ENCODE assay signal across 9 mouse cellular contexts in the genomic region with DNA sequence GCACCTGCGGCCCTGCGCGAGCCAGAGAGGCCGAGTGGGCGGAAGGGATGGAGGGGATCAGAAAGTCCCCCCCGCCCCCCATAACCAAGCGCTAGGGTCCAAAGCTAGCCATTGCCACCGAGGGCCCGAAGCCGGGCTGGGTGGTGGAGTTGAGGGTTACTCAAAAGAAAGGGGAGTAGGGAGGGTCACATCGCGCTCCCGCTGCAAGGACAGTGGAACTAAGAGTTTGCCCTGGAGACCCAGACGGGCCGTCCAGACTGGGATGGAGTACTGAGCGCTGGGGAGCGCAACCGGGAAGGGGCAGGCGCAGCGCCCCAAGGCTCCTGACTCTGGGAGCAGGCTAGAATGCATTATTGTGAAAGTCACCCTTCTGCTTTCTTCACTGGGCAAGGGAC. TPM values are rescaled to one million over a fixed set of nuclear protein-coding genes. Genes with fewer than 3 reads are reported as not detected.
A peak's percentile ranks its signal among the peaks of the same experiment; 100 is the strongest.
DNase-seq lines count a peak whose midpoint lies in the region; ATAC-seq and TF ChIP-seq lines count a peak whose summit lies in the region.
"Had no signal": no experiment of that assay in that cellular context is flagged by ENCODE, and none has a peak within 500 bp of the region (broad histone marks: within the 10 kb centered on the region; RNA-seq: fewer than 3 reads in every experiment).

No protein-coding gene starts in this region.

- intact Hi-C loops in left cerebral cortex, postnatal 14 days (cut with DNase I), result no loop called here

- DNase-seq in heart, postnatal 4 days, result no peak
- DNase-seq in hindbrain, postnatal 0 days (ENCODE audit: low spot score), result no peak
- no peak for DNase-seq in cerebellum, adult 8-10 months
- DNase-seq in left cerebral cortex, postnatal 14 days (ENCODE audit: low spot score in 2 of 2), result no peak

- H3K4me1 ChIP-seq in heart, embryonic 13.5 days, result peaks cover 53% of the 10 kb centered on the region
- peaks cover 20% of the 10 kb centered on the region for H3K4me1 ChIP-seq in brown adipose tissue, adult 24 weeks (ENCODE audit: control insufficient read depth, insufficient read depth, insufficient read length, low read length)
- H3K4me1 ChIP-seq in hindbrain, postnatal 0 days (ENCODE audit: insufficient read depth, low read length), result peaks cover 3% of the 10 kb centered on the region; the same call in 1 of the 2 replicates
- H3K4me1 ChIP-seq in midbrain, embryonic 15.5 days, result peaks cover 40% of the 10 kb centered on the region

- peak overlapping the region; percentile 54 for H3K4me3 ChIP-seq in heart, embryonic 13.5 days
- H3K4me3 ChIP-seq in brown adipose tissue, adult 24 weeks (ENCODE audit: insufficient read depth, low read depth, low read length), result peak overlapping the region; percentile 22; the same call in 1 of the 2 replicates
- peak overlapping the region; percentile 45 for H3K4me3 ChIP-seq in hindbrain, postnatal 0 days (ENCODE audit: low read length)
- peak overlapping the region; percentile 41 for H3K4me3 ChIP-seq in midbrain, embryonic 15.5 days

- no peak for TF ChIP-seq CTCF in hindbrain, postnatal 0 days (IDR thresholded peaks at IDR 0.05; ENCODE audit: low read depth)

- H3K9ac ChIP-seq in heart, embryonic 13.5 days, result no peak overlapping the region
- H3K9ac ChIP-seq in hindbrain, postnatal 0 days (replicated peaks; ENCODE audit: low read length), result peak overlapping the region; percentile 48
- H3K9ac ChIP-seq in midbrain, embryonic 15.5 days, result no peak overlapping the region

- H3K4me2 ChIP-seq in heart, embryonic 13.5 days, result peak overlapping the region; percentile 76
- peak overlapping the region; percentile 61 for H3K4me2 ChIP-seq in hindbrain, postnatal 0 days (ENCODE audit: low read depth, low read length)
- peak overlapping the region; percentile 67 for H3K4me2 ChIP-seq in midbrain, embryonic 15.5 days

- WGBS in heart, embryonic 13.5 days, result 1% methylated on average over 20 of the region's 20 CpGs
- 0% methylated on average over 19 of the region's 20 CpGs for WGBS in hindbrain, postnatal 0 days
- under 1% methylated on average over 20 of the region's 20 CpGs for WGBS in midbrain, embryonic 15.5 days

- 0 out of 2 replicates have a peak, but pooled peaks cover 6% of the 10 kb centered on the region for H3K9me3 ChIP-seq in heart, embryonic 13.5 days
- no peaks in the 10 kb centered on the region for H3K9me3 ChIP-seq in hindbrain, postnatal 0 days (ENCODE audit: low read length)
- no peaks in the 10 kb centered on the region for H3K9me3 ChIP-seq in midbrain, embryonic 15.5 days

- H3K27ac ChIP-seq in heart, embryonic 13.5 days (replicated peaks), result no peak overlapping the region
- H3K27ac ChIP-seq in brown adipose tissue, adult 24 weeks (replicated peaks; ENCODE audit: low read depth, low read length), result no peak overlapping the region
- peak overlapping the region; percentile 51; the same call in 1 of the 2 replicates for H3K27ac ChIP-seq in hindbrain, postnatal 0 days
- no peak overlapping the region for H3K27ac ChIP-seq in midbrain, embryonic 15.5 days

- no peak for ATAC-seq in heart, embryonic 13.5 days (ENCODE audit: extremely low read depth, insufficient number of reproducible peaks, low FRiP score, low TSS enrichment)
- ATAC-seq in hindbrain, postnatal 0 days, result no peak
- ATAC-seq in midbrain, embryonic 15.5 days (replicated peaks), result no peak
- no peak for ATAC-seq in inflammation-experienced regulatory T-cells, adult 6 months

- H3K27me3 ChIP-seq in heart, embryonic 13.5 days (replicated peaks), result peaks cover 99% of the 10 kb centered on the region
- peaks cover 74% of the 10 kb centered on the region for H3K27me3 ChIP-seq in hindbrain, postnatal 0 days (ENCODE audit: insufficient read depth, low read length)
- H3K27me3 ChIP-seq in midbrain, embryonic 15.5 days (replicated peaks), result peaks cover 89% of the 10 kb centered on the region

- H3K36me3 ChIP-seq in heart, embryonic 13.5 days, result no peaks in the 10 kb centered on the region
- no peaks in the 10 kb centered on the region for H3K36me3 ChIP-seq in hindbrain, postnatal 0 days (ENCODE audit: insufficient read depth, low read length)
- H3K36me3 ChIP-seq in midbrain, embryonic 15.5 days (replicated peaks), result no peaks in the 10 kb centered on the region

RNA-seq across cellular contexts. Expression of gene Skor1, which starts 0.6 kb away (rescaled TPM):
- polyA plus RNA-seq in heart, embryonic 13.5 days (2015; fragmentation: Nextera tagmentation; extraction: Ambion mirVana), result not detected in 2 replicates
- under 1 TPM; 0.10 to 0.23 TPM for total RNA-seq in heart, postnatal 4 days (2021)
- not detected in 2 replicates for polyA plus RNA-seq in brown adipose tissue, adult 24 weeks (2012; ENCODE audit: insufficient read depth, insufficient read length, missing spikeins)
- 36.3 and 38.5 TPM in 2 replicates for total RNA-seq in hindbrain, postnatal 0 days (2014; rRNA removed)
- polyA plus RNA-seq in hindbrain, postnatal 0 days (2015; fragmentation: Nextera tagmentation; extraction: Ambion mirVana), result 9.2 TPM in 2 replicates
- 1.6 and 1.9 TPM in 2 replicates for polyA plus RNA-seq in midbrain, embryonic 15.5 days (2015; fragmentation: Nextera tagmentation; extraction: Ambion mirVana)
- polyA plus RNA-seq in inflammation-experienced regulatory T-cells, adult 6 months (2017; shearing (Covaris generic)), result not detected
- under 1 TPM; 0.15 TPM for total RNA-seq in left cerebral cortex, postnatal 14 days (2021)
- total RNA-seq: liver, adult 2 months had no signal
- polyA plus RNA-seq: liver, adult 2 months had no signal
